Mouse (Mus musculus) E14TG2a.4 (cell line): ENCODE results near the gene Hdac4.

Source experiments
- H3K27me3 ChIP-seq: 2 replicates; pipeline ENCODE4 v1.6.1; 2014; ENCODE audit warnings: low read length, control low read depth; ENCODE audit not compliant: insufficient read depth
- H3K36me3 ChIP-seq: 2 replicates; pipeline ENCODE4 v1.6.1; 2014; ENCODE audit warnings: low read length, control low read depth; ENCODE audit not compliant: insufficient read depth
- H3K4me1 ChIP-seq: replicated peaks from 2 replicates; pipeline ENCODE4 v1.6.1; 2014; ENCODE audit warnings: low read depth, low read length, control low read depth
- H3K4me3 ChIP-seq: replicated peaks from 2 replicates; pipeline ENCODE4 v1.5.1; 2014; ENCODE audit warnings: mild to moderate bottlenecking, low read length
- H3K9me3 ChIP-seq: 2 replicates; pipeline ENCODE4 v1.6.1; 2014; ENCODE audit warnings: low read length, control low read depth
- CTCF ChIP-seq: conservative IDR thresholded peaks from 2 replicates; pipeline ENCODE4 v1.5.1; 2014; ENCODE audit warnings: low read length
- NANOG ChIP-seq: IDR thresholded peaks from 2 replicates; pipeline ENCODE4 v1.6.1; 2014; ENCODE audit warnings: borderline replicate concordance, low read length, mixed read lengths
- POU5F1 ChIP-seq: IDR thresholded peaks from 2 replicates; pipeline ENCODE4 v1.6.1; 2014; ENCODE audit warnings: low read length, borderline replicate concordance

Gene Hdac4

GRCm38 (mm10) chr1:92195360-92196149 is at the start of gene Hdac4:
Gene Hdac4, minus strand, starts transcription at chr1:92195699.
- H3K36me3 ChIP-seq: no peaks in the 10 kb centered on the region
- no peaks in the 10 kb centered on the region for H3K4me1 ChIP-seq
- H3K9me3 ChIP-seq: no peaks in the 10 kb centered on the region
- no peak within 1 kb of the TSS for H3K4me3 ChIP-seq
- TF ChIP-seq CTCF (no peak), POU5F1 (no peak)
- 0 out of 2 replicates have a peak, but pooled peaks cover 4% of the 10 kb centered on the region for H3K27me3 ChIP-seq

GRCm38 (mm10) chr1:92243549-92243948 is 48.0 kb upstream of the Hdac4 start:
- Histone ChIP-seq H3K9me3 (no peaks in the 10 kb centered on the region), H3K4me3 (no peak overlapping the region), H3K36me3 (no peaks in the 10 kb centered on the region), H3K4me1 (no peaks in the 10 kb centered on the region), H3K27me3 (peaks cover 4% of the 10 kb centered on the region; the same call in 1 of the 2 replicates)
- TF ChIP-seq CTCF (no peak), POU5F1 (no peak)

- Histone ChIP-seq H3K27me3 (peaks cover 4% of the 10 kb centered on the region; the same call in 1 of the 2 replicates), H3K4me3 (no peak overlapping the region), H3K9me3 (no peaks in the 10 kb centered on the region), H3K4me1 (no peaks in the 10 kb centered on the region), H3K36me3 (no peaks in the 10 kb centered on the region)
- TF ChIP-seq NANOG (no peak), POU5F1 (no peak), CTCF (no peak)
These were observed 44.6 kb upstream of the Hdac4 start for GRCm38 (mm10) chr1:92240072-92240471.

DNA sequence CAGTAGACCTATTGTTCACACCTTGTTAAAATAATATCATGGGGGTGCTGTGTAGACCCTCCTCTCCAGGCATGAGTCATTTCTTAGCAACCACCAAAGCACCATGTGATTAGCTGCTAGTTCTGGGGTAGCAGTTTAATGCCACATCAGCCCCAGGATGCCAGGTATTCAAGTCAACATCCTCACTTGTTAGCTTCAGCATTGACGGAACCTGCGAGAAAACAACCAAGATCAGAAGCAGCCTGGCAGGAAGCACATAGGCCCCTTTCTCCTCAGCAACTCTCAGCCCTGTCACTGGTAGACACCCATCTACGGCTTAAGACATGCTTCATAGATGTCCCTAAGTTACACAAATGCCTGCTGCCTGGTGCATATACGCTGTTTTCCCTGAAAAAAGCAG is 40.1 kb upstream of the Hdac4 start:
- H3K36me3 ChIP-seq: no peaks in the 10 kb centered on the region
- H3K4me1 ChIP-seq: peaks cover 9% of the 10 kb centered on the region
- no peaks in the 10 kb centered on the region for H3K27me3 ChIP-seq
- H3K4me3 ChIP-seq: no peak overlapping the region
- H3K9me3 ChIP-seq: no peaks in the 10 kb centered on the region
- TF ChIP-seq NANOG (no peak), CTCF (no peak), POU5F1 (no peak)

DNA sequence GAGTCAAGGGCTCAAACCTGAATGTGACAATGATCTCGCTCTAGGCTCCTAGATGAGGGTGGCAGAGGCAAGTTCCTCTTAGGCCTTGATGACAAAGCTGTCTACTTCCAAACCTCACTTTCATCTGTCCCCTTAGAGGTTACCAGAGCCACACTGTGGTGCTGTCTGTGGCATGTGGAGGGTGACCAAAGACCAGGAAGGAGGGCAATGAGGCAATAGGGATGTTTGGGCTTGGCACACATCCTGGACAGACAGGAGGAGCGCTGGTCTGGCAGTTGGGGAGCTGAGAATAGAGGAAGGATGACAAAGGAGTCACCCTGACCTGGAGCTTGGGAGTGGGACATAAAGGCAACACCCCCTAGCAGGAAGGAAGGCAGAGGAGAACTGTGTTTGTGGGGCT is 29.8 kb upstream of the Hdac4 start:
- Histone ChIP-seq H3K27me3 (peaks cover 12% of the 10 kb centered on the region), H3K9me3 (peaks cover 24% of the 10 kb centered on the region), H3K36me3 (no peaks in the 10 kb centered on the region), H3K4me3 (no peak overlapping the region), H3K4me1 (peaks cover 6% of the 10 kb centered on the region; the same call in 1 of the 2 replicates)
- TF ChIP-seq NANOG: no peak
- no peak for TF ChIP-seq CTCF
- no peak for TF ChIP-seq POU5F1

DNA sequence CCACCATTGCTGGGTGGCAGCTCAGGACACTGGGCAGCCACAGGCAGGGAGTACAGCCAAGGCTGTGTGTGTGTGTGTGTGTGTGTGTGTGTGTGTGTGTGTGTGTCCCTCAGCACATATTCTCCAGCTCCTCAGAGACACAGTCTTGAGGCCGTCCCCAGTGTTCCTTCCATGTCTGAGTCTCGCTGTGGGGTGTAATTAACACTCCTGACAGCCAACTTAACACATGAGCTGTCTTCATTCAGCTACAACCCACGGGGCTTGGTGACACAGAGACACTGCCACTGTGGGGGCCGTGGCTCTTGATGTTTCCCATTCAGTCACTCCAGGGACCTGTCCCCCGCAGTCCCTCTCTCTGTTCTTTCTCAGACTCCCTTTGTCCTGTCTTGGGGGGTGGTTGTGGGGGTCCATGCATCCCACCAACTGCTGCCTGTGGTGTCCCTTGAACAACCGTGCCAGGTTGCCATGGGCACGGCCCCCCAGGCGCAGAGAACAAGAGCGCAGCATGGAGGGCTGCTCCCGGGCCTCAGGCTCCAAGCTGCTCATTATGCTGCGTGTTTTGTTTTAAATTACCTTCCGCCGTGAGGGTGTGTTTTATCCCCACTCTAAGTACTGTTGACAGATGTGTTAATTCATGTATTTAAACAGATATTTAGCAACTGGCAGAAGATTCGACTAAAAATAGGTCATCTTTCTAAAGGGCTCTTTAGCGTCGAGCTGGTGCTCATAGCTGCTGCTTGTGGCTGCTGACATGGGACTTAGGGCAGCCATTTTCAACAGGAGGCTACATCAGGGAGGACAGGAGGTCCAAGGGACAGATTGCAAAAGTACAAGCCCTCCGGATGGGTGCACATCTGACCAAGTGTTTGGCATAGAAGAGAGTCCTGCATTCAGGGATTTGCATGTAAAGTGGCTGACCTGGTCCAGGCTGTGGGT is 28.7 kb upstream of the Hdac4 start:
- peaks cover 6% of the 10 kb centered on the region; the same call in 1 of the 2 replicates for H3K4me1 ChIP-seq
- peaks cover 12% of the 10 kb centered on the region for H3K27me3 ChIP-seq
- TF ChIP-seq CTCF (no peak), POU5F1 (no peak), NANOG (no peak)
- H3K9me3 ChIP-seq: peaks cover 32% of the 10 kb centered on the region
- no peaks in the 10 kb centered on the region for H3K36me3 ChIP-seq
- H3K4me3 ChIP-seq: no peak overlapping the region

DNA sequence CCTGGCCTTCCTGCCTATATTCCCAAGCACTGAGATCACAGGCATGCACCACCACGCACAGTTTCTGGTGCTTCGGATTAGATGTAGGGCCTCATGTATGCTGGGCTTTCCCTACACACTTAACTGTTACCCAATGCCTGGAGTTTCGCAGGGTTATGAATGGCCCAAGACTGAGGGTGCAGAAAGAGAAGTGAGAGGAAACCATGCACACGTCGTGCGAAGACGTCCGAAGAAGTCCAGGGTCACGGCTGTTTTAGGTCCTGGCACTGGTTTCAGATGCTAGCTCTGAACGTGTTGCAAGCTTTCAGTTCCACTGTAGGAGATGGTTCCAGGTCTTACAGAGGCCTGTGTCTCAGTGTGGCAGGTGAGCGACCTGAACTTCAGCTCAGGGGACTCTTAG is 21.2 kb upstream of the Hdac4 start:
- H3K9me3 ChIP-seq: peaks cover 37% of the 10 kb centered on the region
- H3K36me3 ChIP-seq: no peaks in the 10 kb centered on the region
- no peak overlapping the region for H3K4me3 ChIP-seq
- no peak for TF ChIP-seq POU5F1
- no peak for TF ChIP-seq CTCF
- no peak for TF ChIP-seq NANOG
- no peaks in the 10 kb centered on the region for H3K27me3 ChIP-seq
- no peaks in the 10 kb centered on the region for H3K4me1 ChIP-seq

GRCm38 (mm10) chr1:92215996-92216630 is 20.6 kb upstream of the Hdac4 start:
- H3K9me3 ChIP-seq: peaks cover 31% of the 10 kb centered on the region
- no peaks in the 10 kb centered on the region for H3K36me3 ChIP-seq
- no peak for TF ChIP-seq NANOG
- TF ChIP-seq POU5F1: no peak
- TF ChIP-seq CTCF: no peak
- no peaks in the 10 kb centered on the region; the same call in 1 of the 2 replicates for H3K27me3 ChIP-seq
- no peaks in the 10 kb centered on the region for H3K4me1 ChIP-seq
- H3K4me3 ChIP-seq: no peak overlapping the region
